Mouse (Mus musculus): ENCODE results near the gene Zfp872. TPM values are rescaled to one million over a fixed set of nuclear protein-coding genes. Genes with fewer than 3 reads are reported as not detected.

Gene Zfp872
- total RNA-seq, 2 experiments from 2014 or later: not detected

Other genes starting within 250 kb of the Zfp872 start
- 1 to 10 TPM; 2.1 to 2.3 TPM for gene Swsap1, start 232.3 kb upstream of the Zfp872 start, total RNA-seq (2021)
- gene Epor, start 224.6 kb upstream of the Zfp872 start, total RNA-seq (2021): under 1 TPM in 1 of 2 experiments, not detected in 1; 0.21 TPM
- gene Rgl3, start 198.6 kb upstream of the Zfp872 start, total RNA-seq (2021): under 1 TPM; 0.39 to 0.55 TPM
- not detected for gene Ccdc151, start 185.5 kb upstream of the Zfp872 start, total RNA-seq (2021)
- 10 to 100 TPM; 24.4 to 27.9 TPM for gene Prkcsh, start 185.3 kb upstream of the Zfp872 start, total RNA-seq (2021)
- gene Elavl3, start 136.1 kb upstream of the Zfp872 start, total RNA-seq (2021): under 1 TPM in 1 of 2 experiments, not detected in 1; 0.24 TPM
- not detected for gene Gm49318, start 116.8 kb upstream of the Zfp872 start, total RNA-seq (2021)
- 1 to 10 TPM; 3.2 to 3.7 TPM for gene Zfp653, start 116.7 kb upstream of the Zfp872 start, total RNA-seq (2021)
- gene Ecsit, start 102.7 kb upstream of the Zfp872 start, total RNA-seq (2021): 10 to 100 TPM; 89.2 to 92.1 TPM
- gene Cnn1, start 88.9 kb upstream of the Zfp872 start, total RNA-seq (2021): 1 to 10 TPM; 3.1 to 6.5 TPM
- 10 to 100 TPM; 37.9 to 39.1 TPM for gene Elof1, start 70.9 kb upstream of the Zfp872 start, total RNA-seq (2021)
- 1 to 10 TPM in 1 of 2 experiments, under 1 TPM in 1; 0.94 to 2.3 TPM for gene Acp5, start 52.4 kb upstream of the Zfp872 start, total RNA-seq (2021)
- gene Pigyl, start 31.2 kb upstream of the Zfp872 start, total RNA-seq (2021): 10 to 100 TPM; 33.4 to 36.9 TPM
- 1 to 10 TPM; 6.1 to 6.3 TPM for gene Zfp809, start 37.6 kb downstream of the Zfp872 start, total RNA-seq (2021)
- gene Zfp599, start 71.8 kb downstream of the Zfp872 start, total RNA-seq (2021): not detected
- gene Zfp810, start 119.6 kb downstream of the Zfp872 start, total RNA-seq (2021): under 1 TPM; 0.34 to 0.36 TPM
- gene Anln, start 201.1 kb downstream of the Zfp872 start, total RNA-seq (2021): 1 to 10 TPM; 1.3 TPM
- gene 9530077C05Rik, start 223.4 kb downstream of the Zfp872 start, total RNA-seq (2021): under 1 TPM; 0.32 to 0.38 TPM